Mouse (Mus musculus) megakaryocyte, embryonic 14.5 days (primary cell): ENCODE measurements around the gene 3110009E18Rik.

Experiments
- FLI1 ChIP-seq: IDR thresholded peaks from 2 replicates; pipeline ENCODE4 v1.6.1; 2012; ENCODE audit warnings: low read length, inconsistent platforms, mixed read lengths
- GATA1 ChIP-seq: IDR thresholded peaks from 3 replicates; pipeline ENCODE4 v1.6.1; 2012; ENCODE audit warnings: mixed read lengths, low read length, inconsistent platforms, borderline replicate concordance

DNA sequence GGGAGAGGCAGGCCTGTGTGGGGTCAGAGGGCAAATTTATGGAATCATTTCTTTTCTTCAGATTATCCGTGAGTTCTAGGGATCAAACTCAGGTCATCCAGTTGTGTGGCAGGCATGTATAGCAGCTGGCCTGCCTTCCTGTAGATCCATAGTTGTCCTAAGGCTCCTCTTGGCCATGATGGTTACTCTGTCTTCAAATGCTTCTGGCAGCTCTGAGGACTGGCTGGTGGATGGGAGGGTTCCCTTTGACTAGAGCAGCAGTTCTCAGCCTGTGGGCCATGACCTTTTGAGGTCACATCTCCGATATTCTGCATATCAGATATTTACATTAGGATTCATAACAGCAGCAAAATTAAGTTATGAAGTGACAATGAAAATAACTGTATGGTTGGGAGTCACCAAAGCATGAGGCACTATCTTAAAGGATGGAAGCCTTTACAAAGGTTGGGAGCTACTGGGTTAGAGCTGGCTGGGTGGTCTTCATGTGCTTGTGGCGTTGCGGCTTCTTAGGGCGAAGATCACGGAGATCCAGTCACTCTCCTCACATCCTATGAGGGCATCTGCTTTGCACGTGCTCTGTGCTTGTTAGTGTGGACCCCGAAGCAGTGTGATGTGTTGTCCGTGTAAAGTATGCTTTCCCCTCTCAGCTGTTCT, 37.6 kb downstream of the 3110009E18Rik start:
- TF ChIP-seq GATA1 (no peak), FLI1 (no peak)
